Mouse (Mus musculus): Measurements from ENCODE around the gene Rnf212b.

GRCm38 (mm10) chr14:54817791-54818190, 3.9 kb downstream of the Rnf212b start:
- TF ChIP-seq POLR2A (IDR thresholded peaks at IDR 0.05; ENCODE audit: borderline replicate concordance, extremely low read depth, low read depth, low read length), result no peak
- no peak for TF ChIP-seq CTCF (IDR thresholded peaks at IDR 0.05; ENCODE audit: insufficient read depth, low read length)

Data from lung, adult 2 months (tissue).